Mouse (Mus musculus): Measurements from ENCODE around the gene Kras. TPM values are rescaled to one million over a fixed set of nuclear protein-coding genes. Genes with fewer than 3 reads are reported as not detected.

The Kras gene
- 28.4 and 43.6 TPM in 2 replicates for polyA plus RNA-seq (2015; fragmentation: Nextera tagmentation; extraction: Ambion mirVana)

DNA sequence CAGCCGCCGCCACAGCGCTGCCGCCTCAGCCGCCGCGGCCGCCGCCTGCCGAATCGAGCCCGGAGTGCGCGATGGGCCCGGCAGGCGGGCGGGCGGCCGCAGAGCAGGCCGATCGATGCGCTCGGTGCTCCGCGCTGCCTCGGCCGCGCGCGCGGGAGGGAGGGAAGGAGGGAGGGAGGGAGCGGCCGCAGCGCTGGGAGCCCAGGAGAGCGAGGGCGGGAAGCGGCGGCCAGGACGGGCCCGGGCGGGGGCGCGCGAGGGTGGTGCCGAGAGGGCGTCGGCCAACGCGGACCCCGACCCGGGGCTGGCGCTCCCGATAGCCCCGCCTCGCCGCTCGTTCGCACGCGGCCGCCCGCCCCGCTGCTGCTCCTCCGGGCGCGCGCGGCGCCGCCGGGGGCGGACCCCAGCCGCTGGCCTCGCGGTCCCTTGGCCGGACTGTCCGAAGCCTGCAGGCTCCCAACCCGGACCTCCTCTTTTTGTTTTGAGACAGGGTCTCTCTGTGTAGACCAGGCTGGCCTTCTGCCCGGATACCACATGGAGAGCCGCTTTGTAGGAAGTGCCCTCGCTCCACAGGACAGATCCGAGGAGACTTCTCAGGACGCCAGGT, at the start of gene Kras:
Kras (minus strand) TSS at position 55 of the 607 bp plus-strand sequence.

DNA sequence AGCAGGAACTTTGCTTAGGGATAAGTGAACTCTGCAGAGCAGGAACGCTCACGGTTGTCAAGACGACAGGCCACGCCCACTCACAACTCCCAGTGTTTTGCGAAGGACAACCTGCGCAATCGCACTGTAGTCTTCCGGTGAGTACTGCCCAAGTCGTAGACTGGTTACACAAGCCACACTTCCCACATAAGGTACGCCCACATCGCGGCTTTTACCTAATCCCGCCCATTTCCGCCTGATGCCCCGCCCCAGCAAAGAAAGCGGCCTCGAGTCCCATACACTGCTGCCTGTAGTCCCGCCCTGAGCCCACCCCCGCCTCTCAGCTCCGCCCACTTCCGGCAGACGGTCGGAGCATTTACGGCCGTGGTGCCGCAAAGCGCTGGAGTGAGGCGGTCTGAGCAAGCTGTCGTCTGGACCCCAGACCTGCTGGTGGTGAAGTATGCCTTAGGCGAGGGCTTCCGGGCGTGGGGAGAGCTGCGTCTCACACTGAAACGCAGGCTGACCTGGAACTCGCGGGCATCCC, 39.2 kb downstream of the Kras start, which contains the start of the genes Casc1 and Etfrf1:
Casc1 (minus strand) TSS at position 190 of the 523 bp plus-strand sequence.
Etfrf1 (plus strand) TSS at position 319 of the 523 bp plus-strand sequence.

Other genes with a start within 250 kb of the Kras start
- gene Bcat1, start 174.1 kb downstream of the Kras start, polyA plus RNA-seq (2015; fragmentation: Nextera tagmentation; extraction: Ambion mirVana) = 7.7 and 10.5 TPM in 2 replicates
- 2.9 and 6.1 TPM in 2 replicates for gene Lrmp, start 134.6 kb downstream of the Kras start, polyA plus RNA-seq (2015; fragmentation: Nextera tagmentation; extraction: Ambion mirVana)
- gene Casc1, start 39.2 kb downstream of the Kras start, polyA plus RNA-seq (2015; fragmentation: Nextera tagmentation; extraction: Ambion mirVana) = 0.13 and 0.29 TPM in 2 replicates
- 74.0 and 75.5 TPM in 2 replicates for gene Etfrf1, start 39.1 kb downstream of the Kras start, polyA plus RNA-seq (2015; fragmentation: Nextera tagmentation; extraction: Ambion mirVana)

All from skeletal muscle tissue, postnatal 0 days (tissue).